Mouse (Mus musculus): ENCODE results near the gene Rps12. TPM values are rescaled to one million over a fixed set of nuclear protein-coding genes. Genes with fewer than 3 reads are reported as not detected.

The Rps12 gene
- polyA plus RNA-seq, 1 experiment from 2014 or later = 83.7 TPM

DNA sequence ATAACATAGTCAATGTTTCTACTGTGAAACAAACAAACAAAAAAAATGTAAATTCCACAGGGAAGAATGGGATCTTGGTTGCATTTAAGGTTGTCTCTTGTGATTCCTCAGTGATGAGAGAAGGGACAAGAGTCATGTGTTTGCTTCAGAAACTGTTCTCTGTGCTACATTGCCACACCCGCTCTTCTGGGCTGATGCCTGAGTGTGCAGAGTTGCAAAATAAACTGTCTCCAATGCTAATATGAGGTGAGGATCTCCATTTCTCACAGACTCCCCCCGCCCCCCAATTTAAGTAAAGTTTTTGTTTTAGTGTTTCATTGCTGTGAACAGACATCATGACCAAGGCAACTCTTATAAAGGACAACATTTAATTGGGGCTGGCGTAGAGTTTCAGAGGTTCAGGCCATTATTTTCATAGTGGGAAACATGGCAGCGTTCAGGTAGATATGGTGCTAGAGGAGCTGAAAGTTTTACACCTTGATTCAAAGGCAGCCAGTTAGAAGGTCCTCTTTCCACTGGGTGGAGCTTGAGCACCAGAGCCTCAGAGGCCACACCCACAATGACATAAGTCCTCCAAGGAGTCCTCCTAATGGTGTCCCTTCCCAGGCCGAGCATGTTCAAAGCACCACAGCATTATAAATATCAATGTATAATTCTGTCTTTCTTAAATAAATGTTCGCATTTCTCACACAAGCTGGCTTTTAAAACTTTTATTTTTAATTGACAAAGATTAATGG is 6.4 kb downstream of the Rps12 start:
- 94% methylated on average over 6 of the region's 6 CpGs for WGBS
- Histone ChIP-seq H3K27me3 (ENCODE audit: control insufficient read depth, insufficient read depth, low read depth, low read length) (no peaks in the 10 kb centered on the region), H3K27ac (ENCODE audit: low read length) (no peak overlapping the region), H3K4me2 (ENCODE audit: low read length) (no peak overlapping the region), H3K9me3 (replicated peaks; ENCODE audit: control insufficient read depth, low read length, poor library complexity, severe bottlenecking) (no peaks in the 10 kb centered on the region), H3K9ac (ENCODE audit: low read depth, low read length) (no peak overlapping the region), H3K4me3 (ENCODE audit: low read depth, low read length) (no peak overlapping the region), H3K4me1 (ENCODE audit: control insufficient read depth, insufficient read depth, low read length) (peaks cover 5% of the 10 kb centered on the region), H3K36me3 (ENCODE audit: control insufficient read depth, insufficient read depth, low read length) (peaks cover 4% of the 10 kb centered on the region)
- no peak for ATAC-seq

DNA sequence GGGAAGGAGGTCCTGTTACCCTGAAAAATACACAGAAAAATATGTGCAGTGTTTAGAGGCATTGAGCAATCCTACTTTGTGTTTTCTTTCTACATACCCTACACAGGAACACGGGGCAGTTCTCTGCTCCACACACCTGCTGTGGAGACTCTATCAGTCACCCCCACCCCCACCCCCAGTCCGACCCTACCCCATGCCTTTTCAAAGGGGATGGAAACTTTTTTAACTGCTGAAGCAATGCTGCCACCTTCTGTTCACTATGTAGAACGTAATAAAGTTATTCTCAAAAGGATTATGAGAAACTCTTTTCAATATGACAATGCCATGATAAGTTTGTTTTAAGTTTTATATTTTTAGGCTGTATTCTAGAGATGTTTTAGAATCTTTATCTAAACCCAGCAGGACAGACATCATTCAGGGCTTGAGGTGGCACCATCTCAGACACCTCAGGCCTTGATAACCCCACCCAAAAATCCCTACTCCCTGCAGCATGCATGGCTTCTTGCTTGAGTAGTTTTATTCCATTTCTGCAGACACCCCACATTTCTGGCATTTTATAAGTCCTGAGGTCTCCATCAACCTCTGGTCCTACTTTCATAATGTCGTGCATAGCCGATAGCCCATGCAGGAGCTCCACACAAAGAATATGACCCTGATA is 9.7 kb downstream of the Rps12 start:
- peak; percentile 69 for ATAC-seq
- no peaks in the 10 kb centered on the region for H3K27me3 ChIP-seq (ENCODE audit: control insufficient read depth, insufficient read depth, low read depth, low read length)
- H3K4me2 ChIP-seq (ENCODE audit: low read length) = no peak overlapping the region
- no peak overlapping the region for H3K27ac ChIP-seq (ENCODE audit: low read length)
- H3K36me3 ChIP-seq (ENCODE audit: control insufficient read depth, insufficient read depth, low read length) = no peaks in the 10 kb centered on the region
- 33% methylated on average over 5 of the region's 5 CpGs for WGBS
- no peaks in the 10 kb centered on the region for H3K9me3 ChIP-seq (replicated peaks; ENCODE audit: control insufficient read depth, low read length, poor library complexity, severe bottlenecking)
- no peaks in the 10 kb centered on the region for H3K4me1 ChIP-seq (ENCODE audit: control insufficient read depth, insufficient read depth, low read length)
- no peak overlapping the region for H3K4me3 ChIP-seq (ENCODE audit: low read depth, low read length)
- no peak overlapping the region for H3K9ac ChIP-seq (ENCODE audit: low read depth, low read length)

DNA sequence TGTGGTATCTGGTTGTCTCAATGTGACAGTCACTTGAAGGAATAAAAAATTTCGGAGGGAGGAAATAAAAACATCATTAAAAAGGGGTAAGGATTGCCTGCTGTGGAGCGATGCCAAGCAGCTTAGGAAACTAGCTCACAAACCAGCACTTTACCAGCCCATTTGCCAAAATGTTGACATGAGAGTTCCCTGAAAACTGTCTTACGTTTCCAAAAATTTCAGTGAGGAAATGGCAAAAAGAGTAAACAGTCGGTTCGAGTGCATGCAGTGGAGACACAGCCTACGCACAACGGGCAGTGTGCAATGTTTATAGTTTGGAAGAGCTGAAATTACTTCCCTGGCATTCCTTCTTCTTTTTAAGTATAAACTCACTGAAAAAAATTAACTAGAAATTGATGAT is 32.9 kb downstream of the Rps12 start:
- Histone ChIP-seq H3K9me3 (replicated peaks; ENCODE audit: control insufficient read depth, low read length, poor library complexity, severe bottlenecking) (no peaks in the 10 kb centered on the region), H3K36me3 (ENCODE audit: control insufficient read depth, insufficient read depth, low read length) (no peaks in the 10 kb centered on the region), H3K4me3 (ENCODE audit: low read depth, low read length) (no peak overlapping the region), H3K27me3 (ENCODE audit: control insufficient read depth, insufficient read depth, low read depth, low read length) (no peaks in the 10 kb centered on the region), H3K9ac (ENCODE audit: low read depth, low read length) (no peak overlapping the region), H3K4me1 (ENCODE audit: control insufficient read depth, insufficient read depth, low read length) (no peaks in the 10 kb centered on the region), H3K27ac (ENCODE audit: low read length) (no peak overlapping the region), H3K4me2 (ENCODE audit: low read length) (no peak overlapping the region)
- ATAC-seq = no peak
- 85% methylated on average over 7 of the region's 7 CpGs for WGBS

Other genes with a start within 250 kb of the Rps12 start
- gene Slc18b1, start 9.7 kb upstream of the Rps12 start, polyA plus RNA-seq (2015; fragmentation: Nextera tagmentation; extraction: Ambion mirVana) = 17.5 and 19.0 TPM in 2 replicates
- 0.22 TPM in 1 of 2 replicates, not detected in the other for gene Vnn3, start 64.2 kb upstream of the Rps12 start, polyA plus RNA-seq (2015; fragmentation: Nextera tagmentation; extraction: Ambion mirVana)
- gene Vnn1, start 107.4 kb upstream of the Rps12 start, polyA plus RNA-seq (2015; fragmentation: Nextera tagmentation; extraction: Ambion mirVana) = 0.25 and 0.43 TPM in 2 replicates
- gene Taar1, start 133.1 kb upstream of the Rps12 start, polyA plus RNA-seq (2015; fragmentation: Nextera tagmentation; extraction: Ambion mirVana) = not detected in 2 replicates
- not detected in 2 replicates for gene Taar2, start 151.3 kb upstream of the Rps12 start, polyA plus RNA-seq (2015; fragmentation: Nextera tagmentation; extraction: Ambion mirVana)
- not detected in 2 replicates for gene Taar3, start 162.3 kb upstream of the Rps12 start, polyA plus RNA-seq (2015; fragmentation: Nextera tagmentation; extraction: Ambion mirVana)
- gene Taar4, start 173.2 kb upstream of the Rps12 start, polyA plus RNA-seq (2015; fragmentation: Nextera tagmentation; extraction: Ambion mirVana) = not detected in 2 replicates
- gene Taar5, start 183.4 kb upstream of the Rps12 start, polyA plus RNA-seq (2015; fragmentation: Nextera tagmentation; extraction: Ambion mirVana) = not detected in 2 replicates
- gene Taar6, start 198.4 kb upstream of the Rps12 start, polyA plus RNA-seq (2015; fragmentation: Nextera tagmentation; extraction: Ambion mirVana) = not detected in 2 replicates
- not detected in 2 replicates for gene Taar7a, start 206.2 kb upstream of the Rps12 start, polyA plus RNA-seq (2015; fragmentation: Nextera tagmentation; extraction: Ambion mirVana)
- gene Taar7b, start 212.7 kb upstream of the Rps12 start, polyA plus RNA-seq (2015; fragmentation: Nextera tagmentation; extraction: Ambion mirVana) = not detected in 2 replicates
- gene Taar7d, start 239.9 kb upstream of the Rps12 start, polyA plus RNA-seq (2015; fragmentation: Nextera tagmentation; extraction: Ambion mirVana) = not detected in 2 replicates

All from midbrain, embryonic 16.5 days (tissue).